Mouse (Mus musculus) lung, postnatal 0 days (tissue): ENCODE data around the gene Brat1. TPM values are rescaled to one million over a fixed set of nuclear protein-coding genes. Genes with fewer than 3 reads are reported as not detected.

Experiments used
- ATAC-seq: fragments of 200-750 bp; cut with Nextera tagmentation; 2 replicates; pipeline ENCODE4 v1.8.0; 2017; ENCODE audit warnings: moderate library complexity
- DNase-seq: peaks from one replicate; pipeline ENCODE4 v3.0.0-alpha.2; 2016; ENCODE audit warnings: low spot score
- H3K27ac ChIP-seq: fragments of 300-500 bp; sonication (generic); 2 replicates; pipeline ENCODE4 v1.5.1; 2014; ENCODE audit warnings: antibody characterized with exemption, mild to moderate bottlenecking, low read length, mixed read lengths
- H3K27me3 ChIP-seq: fragments of 300-500 bp; sonication (generic); replicated peaks from 2 replicates; pipeline ENCODE4 v1.6.1; 2014; ENCODE audit warnings: low read length, mixed read lengths; ENCODE audit not compliant: insufficient read depth
- H3K36me3 ChIP-seq: fragments of 300-500 bp; sonication (generic); 2 replicates; pipeline ENCODE4 v1.6.1; 2014; ENCODE audit warnings: low read length, mixed read lengths; ENCODE audit not compliant: insufficient read depth
- H3K4me1 ChIP-seq: fragments of 300-500 bp; sonication (generic); 2 replicates; pipeline ENCODE4 v1.6.1; 2014; ENCODE audit warnings: antibody characterized with exemption, low read depth, low read length, mixed read lengths; ENCODE audit not compliant: insufficient read depth
- H3K4me2 ChIP-seq: fragments of 300-500 bp; sonication (generic); replicated peaks from 2 replicates; pipeline ENCODE4 v1.6.1; 2014; ENCODE audit warnings: low read depth, mild to moderate bottlenecking, low read length, moderate library complexity, mixed read lengths
- H3K4me3 ChIP-seq: fragments of 300-500 bp; sonication (generic); 2 replicates; pipeline ENCODE4 v1.5.1; 2014; ENCODE audit warnings: low read depth, low read length
- H3K9ac ChIP-seq: fragments of 300-500 bp; sonication (generic); replicated peaks from 2 replicates; pipeline ENCODE4 v1.6.1; 2014; ENCODE audit warnings: low read depth, mild to moderate bottlenecking
- H3K9me3 ChIP-seq: fragments of 300-500 bp; sonication (generic); 2 replicates; pipeline ENCODE4 v1.6.1; 2016; ENCODE audit warnings: low read length, mixed read lengths
- CTCF ChIP-seq: IDR thresholded peaks from 2 replicates; pipeline ENCODE4 v1.5.1; 2016; ENCODE audit warnings: antibody characterized with exemption, mild to moderate bottlenecking
- EP300 ChIP-seq: IDR thresholded peaks from 2 replicates; pipeline ENCODE4 v1.6.1; 2016; ENCODE audit warnings: antibody characterized with exemption, mild to moderate bottlenecking, control low read depth
- WGBS: fragments of 180-500 bp; shearing (Covaris S2); extraction: QIAGEN DNeasy Blood & Tissue Kit; methylation state at CpG from one replicate; pipeline ENCODE4 v1.1.7; 2014; 5-methylcytosine and 5-hydroxymethylcytosine counted together
- polyA plus RNA-seq: library from polyadenylated mRNA; unstranded; fragments of >200 nt; fragmentation: Nextera tagmentation; extraction: Ambion mirVana; gene quantifications from 2 replicates; pipeline ENCODE4 v1.2.1, GENCODE M21; 2015

Brat1 gene
- polyA plus RNA-seq, 1 experiment from 2014 or later, result 16.1 TPM

DNA sequence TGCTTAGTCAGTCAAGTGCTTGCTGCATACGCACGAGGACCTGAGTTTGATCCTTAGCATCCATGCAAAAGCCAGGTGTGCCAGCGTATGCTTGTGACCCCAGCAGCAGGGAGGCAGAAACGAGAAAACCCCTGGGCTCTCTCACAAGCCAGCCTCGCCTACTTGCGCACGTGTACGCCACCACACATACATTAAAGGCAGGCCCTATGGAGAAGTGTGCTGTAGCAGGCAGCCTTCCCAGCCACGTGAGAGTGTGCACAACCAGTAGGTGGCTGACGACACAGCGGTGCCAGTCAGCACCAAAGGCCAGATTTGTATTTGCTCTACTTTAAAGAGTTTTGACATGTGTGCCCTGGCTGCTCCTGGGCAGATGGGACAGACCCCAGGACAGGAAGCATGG lies 29.2 kb upstream of the Brat1 start:
- 83% methylated on average over 11 of the region's 11 CpGs for WGBS
- DNase-seq (no peak), ATAC-seq (no peak)
- H3K27me3 ChIP-seq, result no peaks in the 10 kb centered on the region
- 0 out of 2 replicates have a peak, but pooled peaks cover 7% of the 10 kb centered on the region for H3K36me3 ChIP-seq
- TF ChIP-seq EP300 (no peak), CTCF (no peak)
- no peak overlapping the region for H3K9ac ChIP-seq
- H3K4me2 ChIP-seq, result no peak overlapping the region
- H3K9me3 ChIP-seq, result no peaks in the 10 kb centered on the region
- no peaks in the 10 kb centered on the region for H3K4me1 ChIP-seq
- no peak overlapping the region for H3K27ac ChIP-seq
- no peak overlapping the region for H3K4me3 ChIP-seq

DNA sequence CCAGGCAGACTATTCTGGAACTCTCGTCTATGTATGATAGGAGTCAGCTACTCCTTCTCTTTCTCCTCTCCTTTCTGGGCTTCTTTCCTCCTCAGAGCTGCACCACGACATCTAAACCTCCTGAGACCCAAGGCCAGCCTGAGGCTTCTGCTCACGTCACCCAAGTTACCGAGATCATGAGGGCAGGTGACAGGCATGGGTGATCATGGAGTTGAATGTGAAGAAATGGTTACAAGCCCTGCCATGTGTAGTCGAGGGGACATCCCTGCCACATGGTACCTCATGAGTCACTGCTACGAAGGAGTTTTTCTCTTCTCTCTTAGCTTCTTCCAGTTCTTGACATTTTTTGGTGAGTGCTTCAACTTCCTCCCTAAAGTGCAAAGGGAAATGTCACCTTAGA lies 27.7 kb upstream of the Brat1 start:
- H3K27me3 ChIP-seq, result no peaks in the 10 kb centered on the region
- 90% methylated on average over 6 of the region's 6 CpGs for whole genome bisulfite sequencing
- H3K4me1 ChIP-seq, result no peaks in the 10 kb centered on the region
- DNase-seq (no peak), ATAC-seq (no peak)
- no peaks in the 10 kb centered on the region for H3K9me3 ChIP-seq
- H3K27ac ChIP-seq, result no peak overlapping the region
- H3K4me3 ChIP-seq, result no peak overlapping the region
- TF ChIP-seq CTCF (no peak), EP300 (no peak)
- H3K9ac ChIP-seq, result no peak overlapping the region
- no peak overlapping the region for H3K4me2 ChIP-seq
- H3K36me3 ChIP-seq, result 0 out of 2 replicates have a peak, but pooled peaks cover 10% of the 10 kb centered on the region

DNA sequence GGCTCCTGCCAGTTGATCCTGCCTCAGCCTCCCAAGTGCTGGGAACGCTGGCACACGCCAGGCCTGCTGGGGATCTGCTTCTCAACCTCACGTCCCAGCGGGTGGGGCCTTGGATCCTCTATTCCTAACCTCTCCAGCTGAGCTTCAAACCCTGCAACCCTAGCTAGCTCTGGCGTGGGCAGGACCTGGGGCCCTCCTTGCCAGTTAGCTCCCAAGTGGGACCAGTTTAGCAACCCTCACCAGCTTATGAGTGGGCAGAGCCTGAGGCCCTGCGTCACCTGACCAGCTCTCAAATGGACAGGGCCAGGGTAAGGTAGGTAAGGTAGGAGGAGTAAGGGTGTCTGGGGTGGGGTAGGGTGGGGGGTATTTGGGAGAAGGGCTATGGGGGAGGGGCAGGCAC lies 24.8 kb upstream of the Brat1 start:
- no peak overlapping the region for H3K9ac ChIP-seq
- no peak overlapping the region for H3K4me2 ChIP-seq
- WGBS, result 75% methylated on average over 6 of the region's 6 CpGs
- H3K27ac ChIP-seq, result no peak overlapping the region
- 0 out of 2 replicates have a peak, but pooled peaks cover 13% of the 10 kb centered on the region for H3K36me3 ChIP-seq
- DNase-seq, result no peak
- H3K4me3 ChIP-seq, result no peak overlapping the region
- H3K4me1 ChIP-seq, result no peaks in the 10 kb centered on the region
- H3K27me3 ChIP-seq, result no peaks in the 10 kb centered on the region
- no peaks in the 10 kb centered on the region for H3K9me3 ChIP-seq
- peak; percentile 12; the same call in 1 of the 2 replicates for ATAC-seq
- TF ChIP-seq EP300 (no peak), CTCF (no peak)

DNA sequence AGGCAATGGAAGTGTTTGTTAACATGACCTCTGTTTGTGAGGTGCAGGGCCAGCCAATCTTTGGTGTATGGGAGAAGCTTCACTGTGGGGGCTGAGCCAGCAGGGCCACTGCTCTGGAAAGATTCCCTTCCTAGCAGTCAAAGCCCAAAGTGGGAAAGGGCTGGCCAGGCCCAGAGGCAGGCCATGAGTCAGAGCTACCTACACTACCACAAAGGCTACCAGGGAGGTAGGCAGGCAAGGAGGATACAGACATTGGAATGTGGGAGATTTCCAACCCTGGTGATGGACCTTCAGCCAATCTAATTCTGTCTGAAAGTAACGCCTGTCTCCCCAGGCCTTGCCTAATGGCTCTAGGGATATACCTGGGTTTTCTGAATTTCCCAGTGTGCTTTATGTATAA lies 23.9 kb upstream of the Brat1 start:
- DNase-seq (no peak), ATAC-seq (no peak)
- Histone ChIP-seq H3K27ac (no peak overlapping the region), H3K36me3 (0 out of 2 replicates have a peak, but pooled peaks cover 13% of the 10 kb centered on the region), H3K4me1 (no peaks in the 10 kb centered on the region), H3K4me3 (no peak overlapping the region), H3K9ac (no peak overlapping the region), H3K9me3 (no peaks in the 10 kb centered on the region), H3K27me3 (no peaks in the 10 kb centered on the region), H3K4me2 (no peak overlapping the region)
- 77% methylated on average over 1 of the region's 1 CpGs for WGBS
- TF ChIP-seq CTCF (no peak), EP300 (no peak)

DNA sequence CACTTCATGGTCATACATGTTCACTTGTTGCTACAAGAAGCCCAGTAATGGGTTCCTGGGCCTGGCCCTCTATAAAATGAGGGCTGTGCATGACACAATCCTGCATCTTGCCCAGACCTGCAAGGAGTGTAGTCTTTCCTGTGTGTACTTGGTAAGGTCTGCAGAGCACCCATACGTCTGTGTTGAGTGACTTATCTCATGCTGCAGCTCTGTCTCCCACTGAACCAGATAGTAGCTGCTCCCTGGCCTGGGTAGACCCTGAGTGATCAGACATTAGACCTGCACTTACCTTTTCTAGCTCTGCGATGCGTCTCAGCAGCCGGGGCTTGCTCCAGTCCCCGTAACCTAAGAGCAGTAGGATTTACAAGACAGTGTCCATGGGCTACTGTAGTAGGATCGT lies 22.7 kb upstream of the Brat1 start:
- no peak overlapping the region for H3K4me3 ChIP-seq
- H3K4me1 ChIP-seq, result no peaks in the 10 kb centered on the region
- no peaks in the 10 kb centered on the region for H3K27me3 ChIP-seq
- H3K36me3 ChIP-seq, result 0 out of 2 replicates have a peak, but pooled peaks cover 11% of the 10 kb centered on the region
- H3K27ac ChIP-seq, result no peak overlapping the region
- no peak for ATAC-seq
- H3K4me2 ChIP-seq, result no peak overlapping the region
- DNase-seq, result no peak
- no peaks in the 10 kb centered on the region for H3K9me3 ChIP-seq
- WGBS, result 90% methylated on average over 6 of the region's 6 CpGs
- TF ChIP-seq EP300, result no peak
- TF ChIP-seq CTCF, result no peak
- no peak overlapping the region for H3K9ac ChIP-seq

DNA sequence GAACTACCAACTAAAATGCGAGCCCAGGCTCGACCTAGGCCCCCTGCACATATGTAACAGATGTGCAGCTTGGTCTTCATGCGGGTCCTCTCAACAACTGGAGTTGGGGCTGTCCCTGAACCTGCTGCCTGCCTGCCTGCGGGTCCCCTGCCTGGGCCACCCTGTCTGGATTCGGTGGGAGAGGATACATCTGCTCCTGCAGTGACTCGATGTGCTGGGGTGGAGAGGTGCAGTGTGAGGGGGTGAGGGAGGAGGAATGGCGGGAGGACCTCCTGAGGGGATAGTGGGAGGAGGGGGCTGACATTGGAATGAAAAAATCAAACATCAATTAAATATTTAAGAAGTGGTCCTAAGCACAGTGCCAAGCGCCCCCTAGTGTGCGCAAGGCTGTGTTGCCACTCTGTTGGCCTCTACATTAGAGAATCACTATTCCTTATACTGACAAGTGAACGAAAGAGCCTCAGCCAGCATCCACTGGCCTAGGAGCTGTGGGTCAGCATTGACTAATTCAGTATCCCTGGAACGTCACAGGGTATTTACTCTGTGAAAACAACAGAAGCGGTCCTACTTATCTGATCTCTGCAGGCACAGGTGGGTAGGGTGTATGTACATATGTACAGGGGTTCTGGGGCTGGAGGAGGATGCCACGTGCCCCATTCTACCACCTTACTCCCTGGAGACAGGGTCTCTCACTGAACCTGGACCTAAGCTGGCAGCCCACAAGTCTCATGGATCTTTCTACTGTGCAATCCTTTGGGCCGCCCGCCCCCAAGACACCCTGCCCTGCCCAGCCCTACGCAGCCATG lies 20.3 kb upstream of the Brat1 start:
- H3K9ac ChIP-seq, result no peak overlapping the region
- WGBS, result 60% methylated on average over 16 of the region's 16 CpGs
- H3K27ac ChIP-seq, result no peak overlapping the region
- H3K4me1 ChIP-seq, result no peaks in the 10 kb centered on the region
- no peaks in the 10 kb centered on the region for H3K9me3 ChIP-seq
- 0 out of 2 replicates have a peak, but pooled peaks cover 5% of the 10 kb centered on the region for H3K36me3 ChIP-seq
- ATAC-seq, result no peak
- H3K4me2 ChIP-seq, result no peak overlapping the region
- DNase-seq, result peak; percentile 56
- H3K27me3 ChIP-seq, result no peaks in the 10 kb centered on the region
- TF ChIP-seq CTCF (peak; percentile 81), EP300 (no peak)
- H3K4me3 ChIP-seq, result no peak overlapping the region
